Mouse (Mus musculus) midbrain, embryonic 11.5 days (tissue): ENCODE data around the gene Galnt14. TPM values are rescaled to one million over a fixed set of nuclear protein-coding genes. Genes with fewer than 3 reads are reported as not detected.

Experiments
- ATAC-seq: fragments of 200-750 bp; cut with Nextera tagmentation; 2 replicates; pipeline ENCODE4 v1.8.0; 2017; ENCODE audit warnings: moderate TSS enrichment, moderate library complexity; ENCODE audit not compliant: low FRiP score
- DNase-seq: peaks from one replicate; pipeline ENCODE4 v3.0.0; 2015; ENCODE audit warnings: low spot score; ENCODE audit errors: missing footprints
- H3K27ac ChIP-seq: fragments of 300-500 bp; sonication (generic); 2 replicates; pipeline ENCODE4 v1.5.1; 2014; ENCODE audit warnings: low read depth, low read length
- H3K27me3 ChIP-seq: fragments of 300-500 bp; sonication (generic); 2 replicates; pipeline ENCODE4 v1.6.1; 2014; ENCODE audit warnings: mild to moderate bottlenecking, low read length, moderate library complexity, mixed read lengths; ENCODE audit not compliant: control insufficient read depth, insufficient read depth
- H3K36me3 ChIP-seq: fragments of 300-500 bp; sonication (generic); 2 replicates; pipeline ENCODE4 v1.6.1; 2014; ENCODE audit warnings: mild to moderate bottlenecking, low read length, moderate library complexity, mixed read lengths; ENCODE audit not compliant: control insufficient read depth, insufficient read depth
- H3K4me1 ChIP-seq: fragments of 300-500 bp; sonication (generic); 2 replicates; pipeline ENCODE4 v1.6.1; 2014; ENCODE audit warnings: low read length; ENCODE audit not compliant: control insufficient read depth, insufficient read depth
- H3K4me2 ChIP-seq: fragments of 300-500 bp; sonication (generic); 2 replicates; pipeline ENCODE4 v1.6.1; 2014; ENCODE audit warnings: mild to moderate bottlenecking, moderate library complexity
- H3K4me3 ChIP-seq: fragments of 300-500 bp; sonication (generic); 2 replicates; pipeline ENCODE4 v1.5.1; 2014; ENCODE audit warnings: low read depth, low read length
- H3K9ac ChIP-seq: fragments of 300-500 bp; sonication (generic); 2 replicates; pipeline ENCODE4 v1.6.1; 2014; ENCODE audit warnings: low read length
- H3K9me3 ChIP-seq: fragments of 300-500 bp; sonication (generic); 2 replicates; pipeline ENCODE4 v1.6.1; 2016; ENCODE audit warnings: low read length; ENCODE audit not compliant: control insufficient read depth
- WGBS: fragments of 180-500 bp; shearing (Covaris S2); extraction: QIAGEN DNeasy Blood & Tissue Kit; methylation state at CpG from one replicate; pipeline ENCODE4 v1.1.7; 2014; 5-methylcytosine and 5-hydroxymethylcytosine counted together
- polyA plus RNA-seq: library from polyadenylated mRNA; unstranded; fragments of >200 nt; fragmentation: Nextera tagmentation; extraction: Ambion mirVana; gene quantifications from 2 replicates; pipeline ENCODE4 v1.2.1, GENCODE M21; 2014

Galnt14 gene
- polyA plus RNA-seq, 1 experiment from 2014 or later, result 4.7 TPM

GRCm38 (mm10) chr17:73671921-73672320, 38.3 kb downstream of the Galnt14 start:
- ATAC-seq (no peak), DNase-seq (peak; percentile 2)
- Histone ChIP-seq H3K9ac (no peak overlapping the region), H3K9me3 (no peaks in the 10 kb centered on the region), H3K4me1 (no peaks in the 10 kb centered on the region), H3K27me3 (no peaks in the 10 kb centered on the region), H3K36me3 (no peaks in the 10 kb centered on the region), H3K4me3 (no peak overlapping the region), H3K4me2 (no peak overlapping the region), H3K27ac (no peak overlapping the region)
- 80% methylated on average over 5 of the region's 5 CpGs for WGBS

GRCm38 (mm10) chr17:73670048-73670447, 40.2 kb downstream of the Galnt14 start:
- no peaks in the 10 kb centered on the region for H3K27me3 ChIP-seq
- ATAC-seq, result no peak
- no peak overlapping the region for H3K4me2 ChIP-seq
- no peak overlapping the region for H3K27ac ChIP-seq
- H3K9ac ChIP-seq, result no peak overlapping the region
- DNase-seq, result no peak
- no peaks in the 10 kb centered on the region for H3K36me3 ChIP-seq
- H3K4me3 ChIP-seq, result no peak overlapping the region
- 88% methylated on average over 2 of the region's 2 CpGs for WGBS
- H3K4me1 ChIP-seq, result no peaks in the 10 kb centered on the region
- no peaks in the 10 kb centered on the region for H3K9me3 ChIP-seq

- no peak for ATAC-seq
- H3K9me3 ChIP-seq, result no peaks in the 10 kb centered on the region
These were observed 41.3 kb downstream of the Galnt14 start for GRCm38 (mm10) chr17:73668996-73669395.

GRCm38 (mm10) chr17:73663237-73663636, 47.0 kb downstream of the Galnt14 start:
- Histone ChIP-seq H3K4me2 (no peak overlapping the region), H3K4me3 (no peak overlapping the region), H3K9ac (no peak overlapping the region), H3K27ac (no peak overlapping the region), H3K9me3 (no peaks in the 10 kb centered on the region), H3K27me3 (no peaks in the 10 kb centered on the region), H3K4me1 (no peaks in the 10 kb centered on the region), H3K36me3 (no peaks in the 10 kb centered on the region)
- WGBS, result 87% methylated on average over 3 of the region's 3 CpGs
- ATAC-seq (no peak), DNase-seq (no peak)

More at GRCm38 (mm10) chr17:73668996-73669395, 41.3 kb downstream of the Galnt14 start:
- peak; percentile 8 for DNase-seq
- 88% methylated on average over 1 of the region's 1 CpGs for WGBS
- Histone ChIP-seq H3K4me2 (no peak overlapping the region), H3K9ac (no peak overlapping the region), H3K36me3 (no peaks in the 10 kb centered on the region), H3K4me1 (no peaks in the 10 kb centered on the region), H3K4me3 (no peak overlapping the region), H3K27ac (no peak overlapping the region), H3K27me3 (no peaks in the 10 kb centered on the region)

GRCm38 (mm10) chr17:73658731-73659445, 51.4 kb downstream of the Galnt14 start:
- Histone ChIP-seq H3K9me3 (no peaks in the 10 kb centered on the region), H3K9ac (no peak overlapping the region), H3K27ac (no peak overlapping the region), H3K27me3 (no peaks in the 10 kb centered on the region), H3K4me1 (no peaks in the 10 kb centered on the region), H3K4me2 (no peak overlapping the region), H3K4me3 (no peak overlapping the region), H3K36me3 (no peaks in the 10 kb centered on the region)
- 88% methylated on average over 6 of the region's 6 CpGs for WGBS
- DNase-seq (peak; percentile 8), ATAC-seq (no peak)

- Histone ChIP-seq H3K9me3 (no peaks in the 10 kb centered on the region), H3K4me2 (no peak overlapping the region), H3K4me3 (no peak overlapping the region), H3K9ac (no peak overlapping the region), H3K36me3 (no peaks in the 10 kb centered on the region), H3K27me3 (no peaks in the 10 kb centered on the region), H3K4me1 (no peaks in the 10 kb centered on the region), H3K27ac (no peak overlapping the region)
- 90% methylated on average over 3 of the region's 3 CpGs for whole genome bisulfite sequencing
- ATAC-seq (no peak), DNase-seq (no peak)
These were observed 53.9 kb downstream of the Galnt14 start for GRCm38 (mm10) chr17:73656373-73656772.

GRCm38 (mm10) chr17:73654261-73654660, 56.0 kb downstream of the Galnt14 start:
- ATAC-seq (no peak), DNase-seq (peak; percentile 56)
- Histone ChIP-seq H3K4me2 (no peak overlapping the region), H3K27ac (no peak overlapping the region), H3K4me3 (no peak overlapping the region), H3K4me1 (no peaks in the 10 kb centered on the region), H3K36me3 (no peaks in the 10 kb centered on the region), H3K9me3 (no peaks in the 10 kb centered on the region), H3K9ac (no peak overlapping the region), H3K27me3 (no peaks in the 10 kb centered on the region)
- 70% methylated on average over 5 of the region's 5 CpGs for WGBS

GRCm38 (mm10) chr17:73649371-73649770, 60.9 kb downstream of the Galnt14 start:
- no peak overlapping the region for H3K4me2 ChIP-seq
- no peak overlapping the region for H3K27ac ChIP-seq
- H3K9me3 ChIP-seq, result no peaks in the 10 kb centered on the region
- H3K4me1 ChIP-seq, result 0 out of 2 replicates have a peak, but pooled peaks cover 3% of the 10 kb centered on the region
- no peak overlapping the region for H3K4me3 ChIP-seq
- 85% methylated on average over 6 of the region's 6 CpGs for WGBS
- no peak for DNase-seq
- H3K9ac ChIP-seq, result no peak overlapping the region
- no peak for ATAC-seq
- no peaks in the 10 kb centered on the region for H3K36me3 ChIP-seq
- H3K27me3 ChIP-seq, result no peaks in the 10 kb centered on the region

GRCm38 (mm10) chr17:73641676-73642075, 68.6 kb downstream of the Galnt14 start:
- Histone ChIP-seq H3K4me1 (0 out of 2 replicates have a peak, but pooled peaks cover 5% of the 10 kb centered on the region), H3K27me3 (no peaks in the 10 kb centered on the region), H3K4me3 (no peak overlapping the region), H3K4me2 (no peak overlapping the region), H3K36me3 (no peaks in the 10 kb centered on the region), H3K27ac (no peak overlapping the region), H3K9ac (no peak overlapping the region), H3K9me3 (no peaks in the 10 kb centered on the region)
- ATAC-seq, result no peak
- WGBS, result 88% methylated on average over 7 of the region's 7 CpGs
- DNase-seq, result no peak
